8 mouse cellular contexts compared by ENCODE assay signal in the genomic region with DNA sequence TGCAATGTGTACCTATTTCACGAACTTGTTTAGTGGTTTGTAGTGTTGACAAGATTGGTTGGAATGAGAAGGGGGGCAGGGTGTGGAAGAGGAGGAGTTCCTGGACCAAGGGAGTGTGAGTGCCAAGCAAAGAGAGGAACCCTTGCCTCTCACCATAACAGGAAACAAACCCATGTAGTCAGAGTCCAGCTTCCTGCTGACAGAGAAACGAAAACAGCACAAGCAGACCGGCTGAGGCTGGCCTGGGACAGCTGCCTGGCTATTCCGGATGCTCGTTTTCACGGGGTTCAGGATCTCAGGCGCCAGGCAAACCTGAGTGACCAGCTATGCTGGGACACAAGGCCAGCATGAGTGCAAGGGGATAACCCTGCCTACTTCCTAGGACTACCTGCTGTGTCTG.
DNase-seq lines count a peak whose midpoint lies in the region; ATAC-seq and TF ChIP-seq lines count a peak whose summit lies in the region.

No protein-coding gene starts in this region.

- H3K9ac ChIP-seq in heart, embryonic 13.5 days: no peak overlapping the region
- no peak overlapping the region for H3K9ac ChIP-seq in liver, adult 2 months (ENCODE audit: low read depth, low read length)
- H3K9ac ChIP-seq in stomach, postnatal 0 days (ENCODE audit: low read length): no peak overlapping the region

- H3K79me2 ChIP-seq in liver, adult 2 months (ENCODE audit: control insufficient read depth, insufficient read depth, low read length): no peaks in the 10 kb centered on the region

- no peak for TF ChIP-seq EP300 in stomach, postnatal 0 days (optimal IDR thresholded peaks at IDR 0.05)

- no peak for TF ChIP-seq POLR2A in liver, adult 2 months (IDR thresholded peaks at IDR 0.05; ENCODE audit: extremely low read depth, insufficient read depth, low read length)

- ATAC-seq in heart, embryonic 13.5 days (ENCODE audit: extremely low read depth, insufficient number of reproducible peaks, low FRiP score, low TSS enrichment): peak; percentile 53; the same call in 1 of the 2 replicates
- ATAC-seq in stomach, postnatal 0 days (ENCODE audit: low FRiP score, low TSS enrichment): peak; percentile 56; the same call in 1 of the 2 replicates

- no peaks in the 10 kb centered on the region for H3K36me3 ChIP-seq in heart, embryonic 13.5 days
- H3K36me3 ChIP-seq in liver, adult 2 months (ENCODE audit: control insufficient read depth, insufficient read depth, low read length): no peaks in the 10 kb centered on the region
- H3K36me3 ChIP-seq in stomach, postnatal 0 days (ENCODE audit: control insufficient read depth, insufficient read depth, low read length): no peaks in the 10 kb centered on the region

- H3K4me1 ChIP-seq in heart, embryonic 13.5 days: peaks cover 47% of the 10 kb centered on the region
- H3K4me1 ChIP-seq in liver, adult 2 months (ENCODE audit: control insufficient read depth, insufficient read depth, low read length): 0 out of 2 replicates have a peak, but pooled peaks cover 2% of the 10 kb centered on the region
- H3K4me1 ChIP-seq in stomach, postnatal 0 days (replicated peaks; ENCODE audit: control insufficient read depth, insufficient read depth): no peaks in the 10 kb centered on the region

- H3K27me3 ChIP-seq in heart, embryonic 13.5 days (replicated peaks): no peaks in the 10 kb centered on the region
- no peaks in the 10 kb centered on the region for H3K27me3 ChIP-seq in liver, adult 2 months (ENCODE audit: control insufficient read depth, insufficient read depth, low read length)
- no peaks in the 10 kb centered on the region for H3K27me3 ChIP-seq in stomach, postnatal 0 days (ENCODE audit: control insufficient read depth, insufficient read depth, low read length)

- peak; percentile 66 to 77 for DNase-seq in adrenal gland, adult (ENCODE audit: inconsistent age in 2 of 2, low spot score in 1 of 2)
- no peak for DNase-seq in adrenal gland, postnatal 4 days (ENCODE audit: low spot score in 2 of 2)
- peak; percentile 16 for DNase-seq in adrenal gland, postnatal 25 days
- DNase-seq in liver, adult 2 months (ENCODE audit: extremely low read depth, low read depth, low spot score): peak; percentile 37
- no peak for DNase-seq in stomach, postnatal 0 days (ENCODE audit: low spot score)
- DNase-seq in frontal cortex, postnatal 14 days (ENCODE audit: low spot score in 2 of 2): no peak
- no peak for DNase-seq in thymus, postnatal 36 days

- peak overlapping the region; percentile 81 for H3K27ac ChIP-seq in heart, embryonic 13.5 days (replicated peaks)
- peak overlapping the region; percentile 52 for H3K27ac ChIP-seq in liver, adult 2 months (replicated peaks; ENCODE audit: insufficient read depth, low read depth, low read length)
- peak overlapping the region; percentile 9; the same call in 1 of the 2 replicates for H3K27ac ChIP-seq in stomach, postnatal 0 days (replicated peaks)

- no peaks in the 10 kb centered on the region for H3K9me3 ChIP-seq in heart, embryonic 13.5 days
- no peaks in the 10 kb centered on the region for H3K9me3 ChIP-seq in stomach, postnatal 0 days (ENCODE audit: control insufficient read depth, low read length)

- TF ChIP-seq CTCF in liver, adult 2 months (IDR thresholded peaks at IDR 0.05; ENCODE audit: low read depth, low read length): no peak
- no peak for TF ChIP-seq CTCF in stomach, postnatal 0 days (IDR thresholded peaks at IDR 0.05; ENCODE audit: low read depth)

- H3K4me2 ChIP-seq in heart, embryonic 13.5 days: no peak overlapping the region
- no peak overlapping the region for H3K4me2 ChIP-seq in stomach, postnatal 0 days (replicated peaks; ENCODE audit: low read depth)

- WGBS in heart, embryonic 13.5 days: 47% methylated on average over 7 of the region's 7 CpGs
- WGBS in liver, adult 2 months: 63% methylated on average over 7 of the region's 7 CpGs
- WGBS in stomach, postnatal 0 days: 51% methylated on average over 7 of the region's 7 CpGs

- no peak overlapping the region for H3K4me3 ChIP-seq in heart, embryonic 13.5 days
- H3K4me3 ChIP-seq in liver, adult 2 months (ENCODE audit: insufficient read depth, low read depth, low read length): no peak overlapping the region; the same call in 1 of the 2 replicates
- H3K4me3 ChIP-seq in stomach, postnatal 0 days (ENCODE audit: low read depth, low read length): no peak overlapping the region

Comparison
In these comparisons a context has a peak if more than half of its experiments do, and no peak if none do; other contexts are left out.
1. DNase-seq: peak in adrenal gland, adult (2 of 2), adrenal gland, postnatal 25 days (single experiment) and liver, adult 2 months (single experiment); none in adrenal gland, postnatal 4 days (0 of 2), stomach, postnatal 0 days (single experiment), frontal cortex, postnatal 14 days (0 of 2) and thymus, postnatal 36 days (0 of 2).
2. H3K27ac ChIP-seq: peak in every context shown above with its lines; median percentile 81 in heart, embryonic 13.5 days; 52 in liver, adult 2 months; 9 in stomach, postnatal 0 days.